Mouse (Mus musculus) heart, adult 2 months (tissue): Measurements from ENCODE around the gene Cpd. TPM values are rescaled to one million over a fixed set of nuclear protein-coding genes. Genes with fewer than 3 reads are reported as not detected.
"Not testable (repeated sequence)": the region's sequence is repeated elsewhere in the genome, so short reads cannot be mapped to it uniquely, and the experiment has no call there.

Experiments
- DNase-seq, 2 experiments: peaks; one replicate each; pipeline ENCODE4 v3.0.0; 2021
- H3K27ac ChIP-seq: fragments of 200-600 bp; 2 replicates; pipeline ENCODE4 v1.8.1; 2022
- H3K27me3 ChIP-seq: fragments of 200-500 bp; 2 replicates; pipeline ENCODE4 v1.6.1; 2012; ENCODE audit warnings: mild to moderate bottlenecking, low read length, inconsistent platforms, mixed read lengths; ENCODE audit not compliant: control insufficient read depth, insufficient read depth
- H3K36me3 ChIP-seq: fragments of 200-500 bp; 2 replicates; pipeline ENCODE4 v1.6.1; 2012; ENCODE audit warnings: low read length, inconsistent platforms; ENCODE audit not compliant: control insufficient read depth, insufficient read depth
- H3K4me1 ChIP-seq: fragments of 200-500 bp; 2 replicates; pipeline ENCODE4 v1.6.1; 2011; ENCODE audit warnings: low read length; ENCODE audit not compliant: control insufficient read depth, insufficient read depth
- H3K4me3 ChIP-seq: fragments of 200-600 bp; 2 replicates; pipeline ENCODE4 v1.8.1; 2022
- H3K79me2 ChIP-seq: fragments of 200-500 bp; replicated peaks from 2 replicates; pipeline ENCODE4 v1.6.1; 2012; ENCODE audit warnings: mild to moderate bottlenecking, inconsistent platforms, low read length, moderate library complexity, mixed read lengths; ENCODE audit not compliant: control insufficient read depth, insufficient read depth
- H3K9ac ChIP-seq: fragments of 200-500 bp; 2 replicates; pipeline ENCODE4 v1.6.1; 2012; ENCODE audit warnings: low read depth, mild to moderate bottlenecking, control low read depth, inconsistent platforms, low read length, mixed read lengths
- CTCF ChIP-seq: fragments of 200-600 bp; IDR thresholded peaks from 2 replicates; pipeline ENCODE4 v1.8.1; 2022; ENCODE audit warnings: antibody characterized with exemption, mild to moderate bottlenecking, moderate library complexity
- EP300 ChIP-seq: fragments of 200-500 bp; IDR thresholded peaks from 2 replicates; pipeline ENCODE4 v1.6.1; 2011; ENCODE audit warnings: low read depth, low read length, control low read depth; ENCODE audit not compliant: insufficient read depth
- POLR2A ChIP-seq: fragments of 200-500 bp; IDR thresholded peaks from 2 replicates; pipeline ENCODE4 v1.6.1; 2011; ENCODE audit warnings: mild to moderate bottlenecking, low read depth, low read length, control low read depth; ENCODE audit not compliant: insufficient read depth
- WGBS: fragments of 180-500 bp; shearing (Covaris S2); methylation state at CpG from one replicate; pipeline ENCODE4 v1.1.7; 2018; 5-methylcytosine and 5-hydroxymethylcytosine counted together
- intact Hi-C: fragments of 180-260 bp; cut with DNase I; formaldehyde crosslinking; loops from one replicate; pipeline ENCODE4 v1.15.1; 2025
- polyA plus RNA-seq: library from polyadenylated mRNA; depleted of rRNA; stranded (reverse); fragments of >200 nt; gene quantifications from 2 replicates; pipeline ENCODE4 v1.2.3, GENCODE M21; 2012
- total RNA-seq, 2 experiments: library from RNA; stranded (reverse); gene quantifications; 2 replicates each; pipeline ENCODE4 v1.2.3; 2021

Cpd gene
- total and polyA plus RNA-seq, 3 experiments: 16.8 to 39.7 (median 34.8) TPM

DNA sequence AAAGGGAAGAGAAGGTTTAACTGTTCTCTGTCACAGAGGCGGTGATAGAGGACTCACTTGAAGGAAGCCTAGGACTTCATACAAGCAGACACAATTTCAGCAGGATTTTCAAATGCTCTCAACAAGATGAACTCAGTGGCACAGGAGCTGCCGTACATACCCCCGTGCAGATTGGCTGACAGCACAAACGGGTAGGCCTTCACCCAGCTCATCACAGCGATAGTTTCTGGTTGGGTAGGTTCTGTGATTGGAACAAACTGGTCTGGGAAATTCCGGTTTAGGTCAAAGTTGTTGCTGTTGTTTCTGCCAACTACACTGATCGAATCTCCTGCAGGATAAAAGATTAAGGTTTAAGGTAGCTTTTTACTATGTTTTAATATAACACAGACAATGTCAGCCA, 38.3 kb downstream of the Cpd start:
- no peak for DNase-seq
- TF ChIP-seq EP300 (no peak), CTCF (no peak), POLR2A (no peak)
- Histone ChIP-seq H3K4me3 (no peak overlapping the region), H3K79me2 (no peaks in the 10 kb centered on the region), H3K27me3 (no peaks in the 10 kb centered on the region), H3K36me3 (peaks cover 5% of the 10 kb centered on the region), H3K27ac (no peak overlapping the region), H3K9ac (no peak overlapping the region), H3K4me1 (peaks cover 3% of the 10 kb centered on the region)
- intact Hi-C loops: loop anchor here (2.0 kb wide), 1 partner anchor 38 kb away; the partner anchor contains the start of gene Cpd
- 88% methylated on average over 7 of the region's 7 CpGs for WGBS

DNA sequence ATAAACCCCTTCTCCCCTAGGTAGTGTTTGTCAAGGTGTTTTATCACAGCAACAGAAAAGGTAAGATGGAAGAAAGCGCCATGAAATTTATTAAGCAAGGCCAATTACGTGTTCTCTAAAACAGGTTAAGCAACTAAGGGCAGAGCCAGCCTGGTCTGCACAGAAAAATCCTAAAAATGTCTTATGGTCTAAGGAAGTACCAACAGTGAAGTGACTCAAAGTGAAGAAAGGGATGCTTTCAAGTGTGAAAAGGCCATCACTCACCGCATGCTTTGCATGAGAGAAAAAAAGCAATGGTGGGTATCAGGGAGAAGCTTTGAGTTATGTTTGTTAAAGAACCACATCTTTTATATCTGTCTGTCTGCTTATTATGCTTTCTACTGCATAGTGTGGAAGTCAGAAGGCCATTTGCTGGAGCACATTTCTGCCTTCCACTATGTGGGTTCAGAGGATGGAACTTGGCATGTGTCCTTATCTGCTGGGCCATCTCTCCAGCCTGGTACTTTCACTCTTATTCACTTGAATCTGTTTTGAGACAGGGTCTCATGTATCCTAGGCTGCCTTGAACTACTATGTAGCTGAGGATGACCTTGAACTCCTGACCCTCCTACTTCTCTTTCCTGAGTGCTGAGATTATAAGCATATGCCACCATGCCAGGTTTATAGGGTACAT, 39.7 kb downstream of the Cpd start:
- H3K4me3 ChIP-seq: no peak overlapping the region
- 92% methylated on average over 3 of the region's 3 CpGs for WGBS
- peaks cover 5% of the 10 kb centered on the region for H3K36me3 ChIP-seq
- H3K4me1 ChIP-seq: peaks cover 3% of the 10 kb centered on the region
- no peaks in the 10 kb centered on the region for H3K27me3 ChIP-seq
- intact Hi-C loops: no loop called here
- TF ChIP-seq EP300: no peak
- TF ChIP-seq POLR2A: no peak
- no peak for TF ChIP-seq CTCF
- no peak overlapping the region for H3K9ac ChIP-seq
- DNase-seq: no peak
- no peaks in the 10 kb centered on the region for H3K79me2 ChIP-seq
- no peak overlapping the region for H3K27ac ChIP-seq

DNA sequence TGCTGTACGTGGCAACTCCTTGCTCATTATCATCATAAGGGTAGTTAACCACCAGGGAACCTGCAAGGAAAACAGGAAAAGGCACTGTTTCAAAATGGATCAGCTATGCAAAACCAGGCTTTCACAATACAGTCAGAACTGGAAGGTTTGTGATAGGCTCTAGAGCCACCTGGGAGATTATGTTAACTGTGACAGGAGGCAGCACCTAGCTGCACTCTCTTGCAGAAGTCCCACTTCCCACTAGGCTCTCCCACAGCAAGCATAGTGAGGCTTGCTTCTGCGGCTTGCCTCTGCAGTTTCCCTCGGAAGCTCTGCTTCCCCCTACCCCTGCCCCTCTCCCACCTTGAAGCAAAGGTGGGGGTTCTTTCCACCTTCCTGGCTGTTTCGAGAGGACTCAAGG, 40.8 kb downstream of the Cpd start:
- H3K27me3 ChIP-seq: no peaks in the 10 kb centered on the region
- no peak for DNase-seq
- intact Hi-C loops: no loop called here
- H3K4me1 ChIP-seq: peaks cover 3% of the 10 kb centered on the region
- no peak overlapping the region for H3K9ac ChIP-seq
- H3K36me3 ChIP-seq: peaks cover 5% of the 10 kb centered on the region
- TF ChIP-seq CTCF (no peak), POLR2A (no peak), EP300 (no peak)
- H3K4me3 ChIP-seq: no peak overlapping the region
- no peak overlapping the region for H3K27ac ChIP-seq
- H3K79me2 ChIP-seq: no peaks in the 10 kb centered on the region
- WGBS: 88% methylated on average over 4 of the region's 4 CpGs

DNA sequence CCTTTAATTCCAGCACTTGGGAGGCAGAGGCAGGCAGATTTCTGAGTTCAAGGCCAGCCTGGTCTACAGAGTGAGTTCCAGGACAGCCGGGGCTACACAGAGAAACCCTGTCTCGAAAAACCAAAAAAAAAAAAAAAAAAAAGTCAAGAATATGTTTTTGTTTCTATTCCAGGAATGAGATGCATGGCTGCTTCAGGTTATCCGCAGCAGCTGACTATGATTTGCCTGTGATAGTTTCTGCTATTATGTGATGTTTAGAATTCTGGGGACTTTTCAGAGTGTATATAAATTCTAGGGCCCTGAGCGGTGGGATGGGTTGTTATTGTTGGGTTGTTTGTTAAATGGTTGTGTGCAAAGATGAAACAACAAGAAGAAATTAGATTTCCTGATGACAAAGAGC, 41.7 kb downstream of the Cpd start:
- H3K4me1 ChIP-seq, intact Hi-C loops, H3K27ac ChIP-seq, H3K36me3 ChIP-seq, H3K27me3 ChIP-seq, H3K79me2 ChIP-seq, DNase-seq, H3K4me3 ChIP-seq, H3K9ac ChIP-seq: not testable (repeated sequence)
- WGBS: 100% methylated on average over 4 of the region's 4 CpGs

DNA sequence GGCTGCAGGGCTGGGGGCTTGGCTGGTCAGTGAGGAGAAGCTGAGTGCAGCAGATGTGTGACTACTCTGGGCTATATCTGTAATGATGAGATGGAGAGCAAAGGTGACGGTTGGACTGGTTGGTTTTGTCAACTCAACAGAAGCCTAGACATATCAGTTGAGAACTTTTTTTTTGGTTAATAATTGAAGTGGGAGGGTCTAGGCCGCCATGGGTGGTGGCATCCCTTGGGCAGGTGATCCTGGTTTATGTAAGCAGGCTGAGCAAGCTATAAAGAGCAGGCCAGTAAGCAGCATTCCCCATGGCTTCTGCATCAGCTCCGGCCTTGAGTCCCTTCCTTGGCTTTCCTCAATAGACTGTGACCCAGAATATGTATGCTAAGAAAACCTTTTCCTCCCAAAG, 43.6 kb downstream of the Cpd start:
- Histone ChIP-seq H3K79me2 (no peaks in the 10 kb centered on the region), H3K36me3 (peaks cover 2% of the 10 kb centered on the region), H3K4me1 (no peaks in the 10 kb centered on the region), H3K27me3 (no peaks in the 10 kb centered on the region), H3K27ac (no peak overlapping the region), H3K4me3 (no peak overlapping the region), H3K9ac (no peak overlapping the region)
- TF ChIP-seq EP300 (no peak), CTCF (no peak), POLR2A (no peak)
- 93% methylated on average over 3 of the region's 3 CpGs for WGBS
- no peak for DNase-seq
- intact Hi-C loops: no loop called here

DNA sequence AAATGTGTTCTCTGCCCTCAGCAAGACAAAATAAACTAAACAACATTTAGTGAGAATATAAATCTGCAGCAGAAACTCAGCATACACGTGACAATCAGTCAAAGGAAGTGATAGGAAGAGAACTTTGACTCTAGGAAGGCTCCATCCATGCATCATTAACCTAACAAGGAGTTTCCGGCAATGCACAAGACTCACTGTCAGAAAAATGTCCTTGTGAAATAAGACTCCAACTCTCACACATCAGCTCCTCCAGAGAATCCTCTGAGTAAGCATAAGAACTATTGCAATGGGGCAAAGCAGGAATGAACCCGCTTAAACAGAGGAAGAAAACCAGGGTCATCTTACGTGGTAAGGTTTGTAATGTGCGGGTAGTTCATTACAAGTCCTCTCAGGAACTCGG, 49.6 kb downstream of the Cpd start:
- no peak overlapping the region for H3K27ac ChIP-seq
- H3K4me3 ChIP-seq: no peak overlapping the region
- no peaks in the 10 kb centered on the region for H3K27me3 ChIP-seq
- H3K9ac ChIP-seq: no peak overlapping the region
- H3K79me2 ChIP-seq: no peaks in the 10 kb centered on the region
- TF ChIP-seq EP300: no peak
- TF ChIP-seq POLR2A: no peak
- TF ChIP-seq CTCF: no peak
- H3K4me1 ChIP-seq: no peaks in the 10 kb centered on the region
- 88% methylated on average over 6 of the region's 6 CpGs for WGBS
- intact Hi-C loops: no loop called here
- H3K36me3 ChIP-seq: peaks cover 3% of the 10 kb centered on the region
- DNase-seq: no peak
